Mouse (Mus musculus) right cerebral cortex, postnatal 4 days (tissue): ENCODE measurements around the gene Pipox.

Experiments
- DNase-seq: peaks from one replicate; pipeline ENCODE4 v3.0.0-alpha.2; 2022

The Pipox gene

GRCm38 (mm10) chr11:77893787-77894718 is at the start of gene Pipox:
Gene Pipox, minus strand, starts transcription at chr11:77894096.
- DNase-seq = peak; percentile 81

GRCm38 (mm10) chr11:77942230-77942629 is 48.3 kb upstream of the Pipox start:
- no peak for DNase-seq

GRCm38 (mm10) chr11:77937649-77938410 is 43.9 kb upstream of the Pipox start:
- no peak for DNase-seq

- DNase-seq = no peak
Observed at GRCm38 (mm10) chr11:77936846-77937245, 43.0 kb upstream of the Pipox start.

GRCm38 (mm10) chr11:77934568-77935311 is 40.8 kb upstream of the Pipox start:
- no peak for DNase-seq

GRCm38 (mm10) chr11:77934111-77934521 is 40.2 kb upstream of the Pipox start:
- DNase-seq = no peak

GRCm38 (mm10) chr11:77932576-77932975 is 38.7 kb upstream of the Pipox start:
- no peak for DNase-seq

GRCm38 (mm10) chr11:77931541-77932433 is 37.9 kb upstream of the Pipox start:
- DNase-seq = no peak

- peak; percentile 85 for DNase-seq
Observed at GRCm38 (mm10) chr11:77930751-77931540, 37.0 kb upstream of the Pipox start, which contains the start of gene Sez6. Gene Sez6, plus strand, starts transcription at chr11:77930800.

- DNase-seq = no peak
Observed at GRCm38 (mm10) chr11:77927837-77928236, 33.9 kb upstream of the Pipox start.

- no peak for DNase-seq
Observed at GRCm38 (mm10) chr11:77926666-77927065, 32.8 kb upstream of the Pipox start.

- no peak for DNase-seq
Observed at GRCm38 (mm10) chr11:77925836-77926657, 32.2 kb upstream of the Pipox start.

- DNase-seq = no peak
Observed at GRCm38 (mm10) chr11:77923285-77923684, 29.4 kb upstream of the Pipox start.

- DNase-seq = no peak
Observed at GRCm38 (mm10) chr11:77917166-77917565, 23.3 kb upstream of the Pipox start.

- DNase-seq = no peak
Observed at GRCm38 (mm10) chr11:77916741-77917140, 22.8 kb upstream of the Pipox start.

- no peak for DNase-seq
Observed at GRCm38 (mm10) chr11:77914598-77915260, 20.8 kb upstream of the Pipox start.

- no peak for DNase-seq
Observed at GRCm38 (mm10) chr11:77913505-77913904, 19.6 kb upstream of the Pipox start.

- no peak for DNase-seq
Observed at GRCm38 (mm10) chr11:77909776-77910175, 15.9 kb upstream of the Pipox start.

GRCm38 (mm10) chr11:77909376-77909775 is 15.5 kb upstream of the Pipox start:
- DNase-seq = no peak

- DNase-seq = no peak
Observed at GRCm38 (mm10) chr11:77908468-77908867, 14.6 kb upstream of the Pipox start.
